Mouse (Mus musculus): Measurements from ENCODE around the gene Eprs.

GRCm38 (mm10) chr1:185449727-185450126 is 86.9 kb downstream of the Eprs start:
- TF ChIP-seq MAX (IDR thresholded peaks at IDR 0.05; ENCODE audit: low read depth) (no peak), E2F4 (IDR thresholded peaks at IDR 0.05; ENCODE audit: insufficient read depth) (no peak), POLR2A (IDR thresholded peaks at IDR 0.05; ENCODE audit: insufficient read length, low read depth) (no peak), TCF12 (IDR thresholded peaks at IDR 0.05; ENCODE audit: insufficient read depth, poor library complexity, severe bottlenecking) (no peak), MYOD1 (IDR thresholded peaks at IDR 0.05; ENCODE audit: control insufficient read depth in 1 of 3, insufficient read length in 2 of 3, low read depth in 2 of 3) (no peak), TCF3 (IDR thresholded peaks at IDR 0.05; ENCODE audit: insufficient read length, low read depth) (no peak), USF1 (IDR thresholded peaks at IDR 0.05; ENCODE audit: low read depth) (no peak)

Measured in myocyte (in vitro differentiated cells).